ENCODE assay signal across 14 mouse cellular contexts in genomic region chr7:64250417-64250816, GRCm38 (mm10).
"Had no signal": no experiment of that assay in that cellular context is flagged by ENCODE, and none has a peak within 500 bp of the region (broad histone marks: within the 10 kb centered on the region; RNA-seq: fewer than 3 reads in every experiment).

No protein-coding gene starts in this region.

- ATAC-seq: hindbrain, embryonic 16.5 days; intestine, embryonic 15.5 days; intestine, postnatal 0 days; liver, embryonic 12.5 days had no signal

- DNase-seq: gastrocnemius, postnatal 14 days; gastrocnemius, postnatal 36 days; heart, postnatal 10 days; heart, postnatal 4 days; kidney, adult 18-20 months; kidney, adult 8-10 months; kidney, postnatal 10 days; kidney, postnatal 25 days; kidney, postnatal 4 days; left cerebral cortex, postnatal 4 days had no signal
